Mouse (Mus musculus) olfactory bulb, adult 2 months (tissue): ENCODE data around the gene Tnfrsf13b. TPM values are rescaled to one million over a fixed set of nuclear protein-coding genes. Genes with fewer than 3 reads are reported as not detected.

Experiments
- H3K27ac ChIP-seq: fragments of 200-500 bp; 2 replicates; pipeline ENCODE4 v1.5.1; 2012; ENCODE audit warnings: low read depth, low read length; ENCODE audit not compliant: insufficient read depth
- H3K4me1 ChIP-seq: fragments of 200-500 bp; 2 replicates; pipeline ENCODE4 v1.6.1; 2012; ENCODE audit warnings: low read length; ENCODE audit not compliant: control insufficient read depth, insufficient read depth
- H3K4me3 ChIP-seq: fragments of 200-500 bp; 2 replicates; pipeline ENCODE4 v1.5.1; 2012; ENCODE audit warnings: mild to moderate bottlenecking, low read depth, low read length, moderate library complexity; ENCODE audit not compliant: insufficient read depth
- CTCF ChIP-seq: fragments of 200-500 bp; IDR thresholded peaks from 2 replicates; pipeline ENCODE4 v1.5.1; 2012; ENCODE audit warnings: low read depth, mild to moderate bottlenecking, low read length, moderate library complexity; ENCODE audit not compliant: insufficient read depth
- POLR2A ChIP-seq: fragments of 200-500 bp; IDR thresholded peaks from 2 replicates; pipeline ENCODE4 v1.6.1; 2012; ENCODE audit warnings: mild to moderate bottlenecking, low read depth, low read length, moderate library complexity; ENCODE audit not compliant: insufficient read depth
- WGBS: fragments of 180-500 bp; shearing (Covaris S2); methylation state at CpG from one replicate; pipeline ENCODE4 v1.1.7; 2018; 5-methylcytosine and 5-hydroxymethylcytosine counted together
- polyA plus RNA-seq: library from polyadenylated mRNA; stranded (reverse); fragments of >200 nt; gene quantifications from 2 replicates; pipeline ENCODE4 v1.2.4, GENCODE M21; 2012; ENCODE audit warnings: low replicate concordance; ENCODE audit not compliant: missing spikeins, insufficient read depth, insufficient read length

Tnfrsf13b gene
- polyA plus RNA-seq, 1 experiment, result not detected

- 90% methylated on average over 12 of the region's 12 CpGs for WGBS
- H3K27ac ChIP-seq, result no peak overlapping the region
- no peak overlapping the region for H3K4me3 ChIP-seq
- peaks cover 1% of the 10 kb centered on the region; the same call in 1 of the 2 replicates for H3K4me1 ChIP-seq
- TF ChIP-seq POLR2A, result no peak
- no peak for TF ChIP-seq CTCF
These were observed 17.6 kb upstream of the Tnfrsf13b start for GRCm38 (mm10) chr11:61108911-61109361.

DNA sequence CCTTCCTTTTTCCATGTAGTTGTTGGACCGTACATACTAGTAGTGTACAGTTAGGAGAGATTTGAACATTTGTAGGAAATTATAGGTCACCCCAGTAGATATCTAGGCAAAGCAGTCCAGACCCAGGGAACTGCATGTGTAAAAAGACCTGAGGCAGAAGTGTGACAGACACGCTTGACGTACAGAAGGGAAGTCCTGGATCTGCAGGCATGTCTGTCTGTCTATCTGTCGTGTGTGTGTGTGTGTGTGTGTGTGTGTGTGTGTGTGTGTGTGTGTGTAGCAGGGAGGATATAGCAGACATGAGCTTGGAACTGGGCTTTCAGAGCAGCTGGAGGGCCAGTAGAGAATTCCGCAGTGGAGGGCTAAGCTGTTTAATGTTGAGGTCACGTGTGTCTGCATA lies 16.8 kb upstream of the Tnfrsf13b start:
- TF ChIP-seq CTCF, result no peak
- no peak for TF ChIP-seq POLR2A
- Histone ChIP-seq H3K27ac (no peak overlapping the region), H3K4me3 (no peak overlapping the region), H3K4me1 (no peaks in the 10 kb centered on the region)
- 88% methylated on average over 6 of the region's 6 CpGs for WGBS

GRCm38 (mm10) chr11:61110113-61110512 lies 16.4 kb upstream of the Tnfrsf13b start:
- Histone ChIP-seq H3K4me1 (no peaks in the 10 kb centered on the region), H3K27ac (no peak overlapping the region), H3K4me3 (no peak overlapping the region)
- 81% methylated on average over 10 of the region's 10 CpGs for WGBS
- TF ChIP-seq CTCF, result no peak
- TF ChIP-seq POLR2A, result no peak

GRCm38 (mm10) chr11:61110928-61111327 lies 15.6 kb upstream of the Tnfrsf13b start:
- Histone ChIP-seq H3K4me1 (no peaks in the 10 kb centered on the region), H3K27ac (no peak overlapping the region), H3K4me3 (no peak overlapping the region)
- TF ChIP-seq CTCF (no peak), POLR2A (no peak)
- 22% methylated on average over 1 of the region's 1 CpGs for WGBS

- 93% methylated on average over 4 of the region's 4 CpGs for WGBS
- H3K4me1 ChIP-seq, result no peaks in the 10 kb centered on the region
These were observed 15.1 kb upstream of the Tnfrsf13b start for GRCm38 (mm10) chr11:61111472-61111871.

GRCm38 (mm10) chr11:61112323-61112995 lies 14.1 kb upstream of the Tnfrsf13b start:
- 90% methylated on average over 8 of the region's 8 CpGs for WGBS
- Histone ChIP-seq H3K4me1 (no peaks in the 10 kb centered on the region), H3K4me3 (no peak overlapping the region), H3K27ac (no peak overlapping the region)
- no peak for TF ChIP-seq POLR2A
- no peak for TF ChIP-seq CTCF

More at GRCm38 (mm10) chr11:61111472-61111871, 15.1 kb upstream of the Tnfrsf13b start:
- H3K27ac ChIP-seq, result no peak overlapping the region
- H3K4me3 ChIP-seq, result no peak overlapping the region
- TF ChIP-seq CTCF (no peak), POLR2A (no peak)

DNA sequence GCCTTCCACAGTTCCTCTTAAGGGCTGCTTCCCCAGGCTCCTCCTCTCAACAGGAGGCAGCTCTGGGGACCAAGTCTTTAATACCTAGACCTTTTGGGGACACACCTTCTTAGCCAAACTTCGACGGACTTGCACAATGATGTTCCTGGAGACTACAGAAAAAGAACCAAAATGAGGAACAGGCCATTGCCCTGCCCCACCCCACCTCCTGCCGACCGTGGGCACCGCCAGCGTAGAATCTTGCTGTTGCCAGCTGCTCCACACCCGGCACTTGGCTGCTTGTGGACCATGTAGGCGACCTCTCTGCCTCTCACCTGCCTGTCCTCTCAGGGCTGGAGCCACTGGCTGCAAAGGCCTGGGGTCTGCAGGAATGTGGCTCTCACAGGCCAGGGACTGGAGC lies 10.3 kb upstream of the Tnfrsf13b start:
- WGBS, result 63% methylated on average over 8 of the region's 8 CpGs
- Histone ChIP-seq H3K4me1 (peaks cover 4% of the 10 kb centered on the region; the same call in 1 of the 2 replicates), H3K4me3 (no peak overlapping the region), H3K27ac (no peak overlapping the region)
- TF ChIP-seq CTCF (no peak), POLR2A (no peak)

DNA sequence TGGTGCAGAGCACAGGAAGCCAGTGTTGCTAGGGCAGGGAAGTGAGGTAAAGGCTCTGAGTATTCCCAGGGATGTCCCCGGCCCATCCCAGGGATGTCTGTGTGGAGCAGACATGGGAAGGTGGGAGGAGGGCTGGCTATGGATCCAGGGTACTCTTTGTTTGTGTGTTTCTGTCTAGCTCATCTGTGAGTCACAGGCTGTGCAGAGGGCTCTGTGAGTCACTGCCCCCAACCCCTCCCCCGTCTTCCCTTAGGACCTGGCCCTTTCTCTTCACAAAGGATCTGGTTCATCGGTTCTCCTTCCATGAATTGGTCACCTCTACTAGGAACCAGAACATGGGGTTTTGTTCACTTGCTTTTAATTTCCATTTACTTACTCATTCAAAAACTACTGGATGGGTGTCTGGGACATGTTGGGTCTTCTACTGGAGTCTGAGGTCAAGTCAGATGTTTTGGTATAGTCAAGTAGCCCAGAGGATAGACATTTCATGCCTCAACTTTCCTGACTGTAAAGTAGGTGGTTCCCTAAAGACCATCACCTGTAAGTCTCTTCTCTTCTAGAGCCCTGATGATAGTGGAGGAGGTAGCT lies 6.5 kb upstream of the Tnfrsf13b start:
- H3K4me1 ChIP-seq, result peaks cover 4% of the 10 kb centered on the region; the same call in 1 of the 2 replicates
- WGBS, result 46% methylated on average over 3 of the region's 3 CpGs
- H3K4me3 ChIP-seq, result no peak overlapping the region
- TF ChIP-seq POLR2A, result no peak
- TF ChIP-seq CTCF, result no peak
- no peak overlapping the region for H3K27ac ChIP-seq

DNA sequence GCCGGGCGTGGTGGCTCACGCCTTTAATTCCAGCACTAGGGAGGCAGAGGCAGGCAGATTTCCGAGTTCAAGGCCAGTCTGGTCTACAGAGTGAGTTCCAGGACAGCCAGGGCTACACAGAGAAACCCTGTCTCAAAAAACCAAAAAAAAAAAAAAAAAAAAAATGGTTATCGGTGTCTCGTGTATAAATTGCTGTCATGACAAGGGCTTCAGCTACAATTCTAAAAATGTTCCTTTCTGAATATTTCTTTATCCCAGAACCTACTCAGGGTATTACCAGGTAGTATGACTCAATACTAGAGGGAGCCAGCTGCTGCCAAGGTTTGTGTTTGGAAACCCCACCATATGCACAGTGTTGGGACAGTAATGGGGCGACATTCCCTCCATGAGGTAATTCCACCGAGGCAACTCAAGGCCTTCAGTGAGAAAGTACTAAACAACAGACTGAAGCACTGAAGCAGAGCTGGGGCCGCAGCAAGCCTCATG lies 4.2 kb upstream of the Tnfrsf13b start:
- H3K4me3 ChIP-seq, result no peak overlapping the region
- H3K4me1 ChIP-seq, result peaks cover 4% of the 10 kb centered on the region; the same call in 1 of the 2 replicates
- H3K27ac ChIP-seq, result no peak overlapping the region
- TF ChIP-seq POLR2A, result no peak
- TF ChIP-seq CTCF, result no peak
- 89% methylated on average over 9 of the region's 9 CpGs for WGBS
